Mouse (Mus musculus) telencephalon, adult 2 months (tissue): Measurements from ENCODE around the gene Mrps22.

Experiments
- DNase-seq: peaks from one replicate; pipeline ENCODE4 v3.0.0-alpha.2; 2011; ENCODE audit warnings: low read depth, low spot score

Mrps22 gene

GRCm38 (mm10) chr9:98601156-98601836, at the start of gene Mrps22:
Gene Mrps22 (minus strand): TSS chr9:98601660.
- DNase-seq = peak; percentile 84

- no peak for DNase-seq
Observed at GRCm38 (mm10) chr9:98650547-98650946, 49.1 kb upstream of the Mrps22 start.

- DNase-seq = no peak
Observed at GRCm38 (mm10) chr9:98647418-98647817, 46.0 kb upstream of the Mrps22 start.

GRCm38 (mm10) chr9:98645750-98646149, 44.3 kb upstream of the Mrps22 start:
- peak; percentile 46 for DNase-seq

GRCm38 (mm10) chr9:98642126-98642525, 40.7 kb upstream of the Mrps22 start:
- DNase-seq = no peak

- no peak for DNase-seq
Observed at GRCm38 (mm10) chr9:98633287-98634162, 32.1 kb upstream of the Mrps22 start.

- DNase-seq = no peak
Observed at GRCm38 (mm10) chr9:98628480-98628879, 27.0 kb upstream of the Mrps22 start.

GRCm38 (mm10) chr9:98604896-98605295, 3.4 kb upstream of the Mrps22 start:
- no peak for DNase-seq

GRCm38 (mm10) chr9:98601837-98602359, 438 bp upstream of the Mrps22 start:
- no peak for DNase-seq

- DNase-seq = no peak
Observed at GRCm38 (mm10) chr9:98600094-98600493, 1.4 kb downstream of the Mrps22 start.

GRCm38 (mm10) chr9:98583852-98584251, 17.6 kb downstream of the Mrps22 start:
- DNase-seq = no peak

- DNase-seq = peak; percentile 92
Observed at GRCm38 (mm10) chr9:98563137-98564126, 38.0 kb downstream of the Mrps22 start, which contains the start of gene Copb2. Gene Copb2 (plus strand): TSS chr9:98563721.

- no peak for DNase-seq
Observed at GRCm38 (mm10) chr9:98544042-98544441, 57.4 kb downstream of the Mrps22 start.
